Mouse (Mus musculus) adrenal gland, adult 2 months (tissue): ENCODE data around the gene Mark4. TPM values are rescaled to one million over a fixed set of nuclear protein-coding genes. Genes with fewer than 3 reads are reported as not detected.

Experiments
- DNase-seq: peaks from one replicate; pipeline ENCODE4 v3.0.0; 2021
- microRNA-seq, 2 experiments: library from miRNA; unstranded; fragments of <30 nt; microRNA quantifications; one replicate each; pipeline ENCODE4 v1.2.0; 2021
- polyA plus RNA-seq: library from polyadenylated mRNA; depleted of rRNA; stranded (reverse); fragments of >200 nt; gene quantifications from 2 replicates; pipeline ENCODE4 v1.2.3, GENCODE M21; 2012; rRNA removed
- total RNA-seq, 2 experiments: library from RNA; stranded (reverse); gene quantifications; 2 replicates each; pipeline ENCODE4 v1.2.3; 2021

Mark4 gene
- total and polyA plus RNA-seq, 3 experiments = 40.5 to 71.6 (median 56.8) TPM

- DNase-seq = peak; percentile 84
Observed at GRCm38 (mm10) chr7:19399496-19400280, 58.9 kb downstream of the Mark4 start.

GRCm38 (mm10) chr7:19394484-19394883 is 64.1 kb downstream of the Mark4 start:
- no peak for DNase-seq

GRCm38 (mm10) chr7:19388699-19389413 is 69.8 kb downstream of the Mark4 start:
- no peak for DNase-seq

- DNase-seq = no peak
Observed at GRCm38 (mm10) chr7:19383708-19384107, 74.9 kb downstream of the Mark4 start.

- no peak for DNase-seq
Observed at GRCm38 (mm10) chr7:19382166-19382541, 76.5 kb downstream of the Mark4 start.

GRCm38 (mm10) chr7:19381377-19382165 is 77.0 kb downstream of the Mark4 start, which contains the start of gene Ercc2:
Ercc2 (plus strand) TSS chr7:19382010.
- DNase-seq = peak; percentile 99

GRCm38 (mm10) chr7:19378049-19378448 is 80.6 kb downstream of the Mark4 start:
- DNase-seq = no peak

- no peak for DNase-seq
Observed at GRCm38 (mm10) chr7:19376019-19376418, 82.6 kb downstream of the Mark4 start.

GRCm38 (mm10) chr7:19375368-19375767 is 83.3 kb downstream of the Mark4 start:
- no peak for DNase-seq

Small RNA genes lying within 50 kb of the gene (microRNA-seq; reads per million reads assigned to microRNA genes)
- 0 reads per million in 2 experiments for gene Mir343

Other genes with a start within 250 kb of the Mark4 start
- gene Gpr4, start 246.3 kb downstream of the Mark4 start, total RNA-seq = 10 to 100 TPM in 1 of 2 experiments, 1 to 10 TPM in 1; 6.4 to 11.8 TPM
- 20.4 and 23.8 TPM in 2 replicates for gene Gpr4, start 246.3 kb downstream of the Mark4 start, polyA plus RNA-seq
- 10 to 100 TPM; 31.2 to 43.5 TPM for gene Opa3, start 230.5 kb downstream of the Mark4 start, total RNA-seq
- 30.2 and 32.3 TPM in 2 replicates for gene Opa3, start 230.5 kb downstream of the Mark4 start, polyA plus RNA-seq
- gene Vasp, start 187.0 kb downstream of the Mark4 start, total RNA-seq = 10 to 100 TPM; 45.8 to 55.8 TPM
- 136 and 143 TPM in 2 replicates for gene Vasp, start 187.0 kb downstream of the Mark4 start, polyA plus RNA-seq
- not detected for gene Ppm1n, start 178.8 kb downstream of the Mark4 start, total RNA-seq
- 0.09 and 0.68 TPM in 2 replicates for gene Ppm1n, start 178.8 kb downstream of the Mark4 start, polyA plus RNA-seq
- 1 to 10 TPM; 4.2 to 7.4 TPM for gene Rtn2, start 176.2 kb downstream of the Mark4 start, total RNA-seq
- 14.6 and 19.4 TPM in 2 replicates for gene Rtn2, start 176.2 kb downstream of the Mark4 start, polyA plus RNA-seq
- 10 to 100 TPM in 1 of 2 experiments, 1 to 10 TPM in 1; 5.8 to 34.5 TPM for gene Fosb, start 148.8 kb downstream of the Mark4 start, total RNA-seq
- gene Fosb, start 148.8 kb downstream of the Mark4 start, polyA plus RNA-seq = 2.6 and 3.2 TPM in 2 replicates
- gene Ercc1, start 114.0 kb downstream of the Mark4 start, total RNA-seq = 10 to 100 TPM; 36.5 to 40.8 TPM
- 36.3 and 37.8 TPM in 2 replicates for gene Ercc1, start 114.0 kb downstream of the Mark4 start, polyA plus RNA-seq
- 10 to 100 TPM; 13.2 to 13.3 TPM for gene Cd3eap, start 99.3 kb downstream of the Mark4 start, total RNA-seq
- gene Cd3eap, start 99.3 kb downstream of the Mark4 start, polyA plus RNA-seq = 12.3 and 21.5 TPM in 2 replicates
- gene Ppp1r13l, start 99.1 kb downstream of the Mark4 start, total RNA-seq = 1 to 10 TPM; 6.5 to 8.3 TPM
- 16.9 and 20.2 TPM in 2 replicates for gene Ppp1r13l, start 99.1 kb downstream of the Mark4 start, polyA plus RNA-seq
- gene Ercc2, start 76.8 kb downstream of the Mark4 start, total RNA-seq = 10 to 100 TPM; 21.7 to 25.5 TPM
- 92.3 and 94.7 TPM in 2 replicates for gene Ercc2, start 76.8 kb downstream of the Mark4 start, polyA plus RNA-seq
- 1 to 10 TPM in 1 of 2 experiments, under 1 TPM in 1; 0.98 to 5.2 TPM for gene Klc3, start 54.7 kb downstream of the Mark4 start, total RNA-seq
- 1.3 and 3.7 TPM in 2 replicates for gene Klc3, start 54.7 kb downstream of the Mark4 start, polyA plus RNA-seq
- not detected for gene Ckm, start 54.0 kb downstream of the Mark4 start, total RNA-seq
- gene Ckm, start 54.0 kb downstream of the Mark4 start, polyA plus RNA-seq = 0.84 and 1.0 TPM in 2 replicates
- 10 to 100 TPM; 31.9 to 58.8 TPM for gene Exoc3l2, start 4.5 kb upstream of the Mark4 start, total RNA-seq
- gene Exoc3l2, start 4.5 kb upstream of the Mark4 start, polyA plus RNA-seq = 55.3 and 57.9 TPM in 2 replicates
- gene Bloc1s3, start 49.5 kb upstream of the Mark4 start, total RNA-seq = 10 to 100 TPM in 1 of 2 experiments, 1 to 10 TPM in 1; 9.8 to 13.2 TPM
- 31.9 and 37.2 TPM in 2 replicates for gene Bloc1s3, start 49.5 kb upstream of the Mark4 start, polyA plus RNA-seq
- gene Trappc6a, start 49.6 kb upstream of the Mark4 start, total RNA-seq = 10 to 100 TPM; 70.2 to 81.4 TPM
- 253 and 254 TPM in 2 replicates for gene Trappc6a, start 49.6 kb upstream of the Mark4 start, polyA plus RNA-seq
- gene Nkpd1, start 59.0 kb upstream of the Mark4 start, total RNA-seq = under 1 TPM in 1 of 2 experiments, not detected in 1; 0.14 TPM
- gene Nkpd1, start 59.0 kb upstream of the Mark4 start, polyA plus RNA-seq = 0.38 and 0.64 TPM in 2 replicates
- gene Ppp1r37, start 104.3 kb upstream of the Mark4 start, total RNA-seq = 10 to 100 TPM; 68.3 to 70.8 TPM
- 159 and 163 TPM in 2 replicates for gene Ppp1r37, start 104.3 kb upstream of the Mark4 start, polyA plus RNA-seq
- under 1 TPM; 0.69 to 0.98 TPM for gene Zfp296, start 118.5 kb upstream of the Mark4 start, total RNA-seq
- 3.1 and 3.4 TPM in 2 replicates for gene Zfp296, start 118.5 kb upstream of the Mark4 start, polyA plus RNA-seq
- 10 to 100 TPM; 83.8 to 84.2 TPM for gene Gemin7, start 118.8 kb upstream of the Mark4 start, total RNA-seq
- 177 and 183 TPM in 2 replicates for gene Gemin7, start 118.8 kb upstream of the Mark4 start, polyA plus RNA-seq
- gene Clasrp, start 145.7 kb upstream of the Mark4 start, total RNA-seq = 10 to 100 TPM; 34.4 to 37.3 TPM
- 280 and 380 TPM in 2 replicates for gene Clasrp, start 145.7 kb upstream of the Mark4 start, polyA plus RNA-seq
- gene Relb, start 170.6 kb upstream of the Mark4 start, total RNA-seq = 10 to 100 TPM; 26.5 to 33.9 TPM
- 79.2 and 85.8 TPM in 2 replicates for gene Relb, start 170.6 kb upstream of the Mark4 start, polyA plus RNA-seq
- gene Clptm1, start 206.2 kb upstream of the Mark4 start, total RNA-seq = 100 to 1,000 TPM; 151 to 152 TPM
- gene Clptm1, start 206.2 kb upstream of the Mark4 start, polyA plus RNA-seq = 157 and 178 TPM in 2 replicates
- gene Apoc2, start 219.1 kb upstream of the Mark4 start, total RNA-seq = 1 to 10 TPM in 1 of 2 experiments, not detected in 1; 3.1 TPM
- gene Apoc2, start 219.1 kb upstream of the Mark4 start, polyA plus RNA-seq = 0.28 TPM in 1 of 2 replicates, not detected in the other
- gene Gm44805, start 222.6 kb upstream of the Mark4 start, total RNA-seq = 1 to 10 TPM; 1.5 to 1.9 TPM
- 2.3 and 4.1 TPM in 2 replicates for gene Gm44805, start 222.6 kb upstream of the Mark4 start, polyA plus RNA-seq
- gene Apoc4, start 222.7 kb upstream of the Mark4 start, total RNA-seq = 100 to 1,000 TPM in 1 of 2 experiments, 10 to 100 TPM in 1; 40.7 to 204 TPM
- 95.0 and 181 TPM in 2 replicates for gene Apoc4, start 222.7 kb upstream of the Mark4 start, polyA plus RNA-seq
- 1,000 to 10,000 TPM in 1 of 2 experiments, 100 to 1,000 TPM in 1; 204 to 1,066 TPM for gene Apoc1, start 233.8 kb upstream of the Mark4 start, total RNA-seq
- 76.5 and 212 TPM in 2 replicates for gene Apoc1, start 233.8 kb upstream of the Mark4 start, polyA plus RNA-seq
- 1,000 to 10,000 TPM; 1,105 to 1,118 TPM for gene Apoe, start 240.4 kb upstream of the Mark4 start, total RNA-seq
- 1,670 and 1,938 TPM in 2 replicates for gene Apoe, start 240.4 kb upstream of the Mark4 start, polyA plus RNA-seq